Mouse (Mus musculus) forebrain, embryonic 12.5 days (tissue): ENCODE measurements at regions not wholly inside any gene's neighbourhood (a gene's known extent, or its start where the extent isn't known, plus 50 kb on each side); places are given as distances from the start of the nearest gene placed in this dataset.
"Not testable (repeated sequence)": the region's sequence is repeated elsewhere in the genome, so short reads cannot be mapped to it uniquely, and the experiment has no call there.

Experiments used
- ATAC-seq: fragments of 200-750 bp; cut with Nextera tagmentation; 2 replicates; pipeline ENCODE4 v1.8.0; 2017; ENCODE audit warnings: moderate TSS enrichment; ENCODE audit not compliant: low FRiP score
- H3K27ac ChIP-seq: fragments of 300-500 bp; sonication (generic); 2 replicates; pipeline ENCODE4 v1.5.1; 2016; ENCODE audit warnings: mild to moderate bottlenecking
- H3K27me3 ChIP-seq: fragments of 300-500 bp; sonication (generic); 2 replicates; pipeline ENCODE4 v1.6.1; 2016; ENCODE audit warnings: mild to moderate bottlenecking
- H3K36me3 ChIP-seq: fragments of 300-500 bp; sonication (generic); replicated peaks from 2 replicates; pipeline ENCODE4 v1.6.1; 2016; ENCODE audit warnings: mild to moderate bottlenecking
- H3K4me1 ChIP-seq: fragments of 300-500 bp; sonication (generic); 2 replicates; pipeline ENCODE4 v1.6.1; 2016
- H3K4me2 ChIP-seq: fragments of 300-500 bp; sonication (generic); 2 replicates; pipeline ENCODE4 v1.6.1; 2016; ENCODE audit warnings: mild to moderate bottlenecking, moderate library complexity
- H3K4me3 ChIP-seq: fragments of 300-500 bp; sonication (generic); replicated peaks from 2 replicates; pipeline ENCODE4 v1.5.1; 2016; ENCODE audit warnings: mild to moderate bottlenecking
- H3K9ac ChIP-seq: fragments of 300-500 bp; sonication (generic); 2 replicates; pipeline ENCODE4 v1.6.1; 2016; ENCODE audit warnings: mild to moderate bottlenecking
- H3K9me3 ChIP-seq: fragments of 300-500 bp; sonication (generic); 2 replicates; pipeline ENCODE4 v1.6.1; 2016
- WGBS: fragments of 180-500 bp; shearing (Covaris S2); methylation state at CpG from one replicate; pipeline ENCODE4 v1.1.7; 2016; 5-methylcytosine and 5-hydroxymethylcytosine counted together

DNA sequence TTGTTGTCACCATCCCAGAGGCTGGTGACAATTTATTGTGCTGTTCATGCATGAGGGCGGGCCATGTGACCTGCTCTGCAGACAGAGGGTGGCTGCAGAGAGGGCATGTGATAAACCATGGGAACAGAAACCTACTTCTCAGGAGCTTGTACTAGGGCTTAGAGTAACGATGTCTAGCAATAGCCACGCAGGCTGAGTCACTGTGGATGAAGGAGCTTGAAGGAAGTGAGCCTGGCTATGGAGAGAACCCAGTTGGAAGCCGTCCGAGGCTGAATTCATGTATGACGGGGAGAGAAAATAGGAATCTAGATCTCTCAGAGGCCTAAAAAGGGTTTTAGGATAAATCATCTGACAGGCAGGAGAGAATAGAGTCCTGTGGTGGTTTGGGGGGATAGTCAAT, 988.0 kb downstream of the 4930447A16Rik start:
- Histone ChIP-seq H3K9me3 (no peaks in the 10 kb centered on the region), H3K4me3 (no peak overlapping the region), H3K27ac (no peak overlapping the region), H3K4me1 (no peaks in the 10 kb centered on the region), H3K4me2 (no peak overlapping the region), H3K9ac (no peak overlapping the region), H3K36me3 (no peaks in the 10 kb centered on the region), H3K27me3 (no peaks in the 10 kb centered on the region)
- ATAC-seq: no peak
- WGBS: 93% methylated on average over 6 of the region's 6 CpGs

DNA sequence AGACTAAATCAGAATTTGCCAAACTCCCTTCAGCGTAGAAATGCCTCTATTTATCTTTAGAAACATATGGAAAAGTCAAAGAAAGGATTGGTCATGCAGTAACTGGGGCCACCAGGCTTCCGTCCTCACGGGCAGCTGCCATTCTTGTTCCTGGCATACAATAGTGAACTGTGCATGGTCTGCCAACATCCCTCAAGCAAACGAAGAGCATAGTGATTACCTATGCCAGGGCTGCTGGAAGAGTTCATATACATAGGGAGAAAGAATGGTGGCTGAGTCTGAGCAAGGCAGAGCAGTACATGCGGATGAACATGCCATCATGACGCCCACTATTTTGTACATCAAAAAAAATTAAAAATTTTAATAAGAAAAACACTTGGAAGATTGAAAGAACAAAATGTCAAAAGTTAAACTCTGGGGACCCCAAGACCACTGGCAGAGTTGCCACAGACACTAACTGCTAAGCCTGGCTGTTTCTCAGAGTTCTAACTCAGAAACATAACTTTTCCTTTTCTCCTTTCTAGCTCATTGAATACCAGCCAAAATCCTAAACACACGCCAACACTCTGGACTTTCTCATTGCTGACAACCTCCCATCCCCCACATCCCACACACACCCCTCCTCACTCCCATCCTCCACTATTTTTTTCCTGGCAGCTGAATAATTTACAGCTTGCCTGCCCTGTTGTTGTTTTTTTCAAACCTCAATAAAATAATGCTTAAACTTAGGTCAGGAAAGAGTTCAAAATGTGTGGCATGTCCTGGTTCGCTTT, 989.1 kb downstream of the 4930447A16Rik start:
- no peak overlapping the region for H3K27ac ChIP-seq
- no peak for ATAC-seq
- H3K4me2 ChIP-seq: no peak overlapping the region
- H3K4me1 ChIP-seq: no peaks in the 10 kb centered on the region
- H3K27me3 ChIP-seq: no peaks in the 10 kb centered on the region
- H3K9me3 ChIP-seq: no peaks in the 10 kb centered on the region
- H3K9ac ChIP-seq: no peak overlapping the region
- WGBS: 82% methylated on average over 8 of the region's 8 CpGs
- H3K36me3 ChIP-seq: no peaks in the 10 kb centered on the region
- H3K4me3 ChIP-seq: no peak overlapping the region

DNA sequence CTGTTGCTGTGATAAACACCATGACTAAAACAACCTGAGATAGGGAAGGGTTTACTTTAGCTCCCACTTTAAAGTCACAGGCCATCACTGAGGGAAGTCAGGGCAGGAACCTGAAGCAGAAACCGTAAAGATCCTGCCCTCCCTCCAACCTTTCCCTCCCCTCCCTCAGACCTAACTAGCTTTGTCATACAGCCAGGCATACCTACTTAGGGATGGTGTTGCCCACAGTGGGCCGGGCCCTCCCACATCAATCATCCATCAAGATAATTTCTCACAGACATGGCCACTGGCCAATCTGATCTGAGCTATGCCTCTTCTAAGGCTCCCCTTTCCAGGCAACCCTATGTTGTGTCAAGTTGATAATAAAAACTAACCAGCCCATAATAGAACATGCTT, 989.7 kb downstream of the 4930447A16Rik start:
- 77% methylated on average over 2 of the region's 2 CpGs for WGBS
- Histone ChIP-seq H3K27ac (no peak overlapping the region), H3K9ac (no peak overlapping the region), H3K9me3 (no peaks in the 10 kb centered on the region), H3K4me2 (no peak overlapping the region), H3K36me3 (no peaks in the 10 kb centered on the region), H3K27me3 (no peaks in the 10 kb centered on the region), H3K4me1 (no peaks in the 10 kb centered on the region), H3K4me3 (no peak overlapping the region)
- no peak for ATAC-seq

DNA sequence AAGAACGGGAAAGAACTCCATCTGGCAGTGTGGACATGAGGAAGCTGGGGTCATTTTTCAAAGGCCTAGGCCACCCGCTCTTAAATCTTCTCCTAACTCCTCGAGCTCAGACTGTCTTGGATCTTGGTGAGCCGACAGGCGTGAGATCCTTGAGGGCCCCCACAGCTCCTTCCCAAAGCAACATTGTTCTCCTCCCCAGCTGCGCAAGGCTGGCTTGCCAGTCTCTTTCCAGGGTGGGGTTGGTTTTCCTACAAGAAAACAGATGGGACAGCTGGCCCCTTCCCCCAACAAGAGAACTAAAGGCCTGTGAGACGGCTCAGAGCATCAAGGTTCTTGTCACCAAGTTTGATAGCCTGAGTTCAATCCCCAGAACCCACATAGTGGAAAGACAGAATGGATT, 994.3 kb downstream of the 4930447A16Rik start:
- H3K4me1 ChIP-seq: peaks cover 2% of the 10 kb centered on the region; the same call in 1 of the 2 replicates

DNA sequence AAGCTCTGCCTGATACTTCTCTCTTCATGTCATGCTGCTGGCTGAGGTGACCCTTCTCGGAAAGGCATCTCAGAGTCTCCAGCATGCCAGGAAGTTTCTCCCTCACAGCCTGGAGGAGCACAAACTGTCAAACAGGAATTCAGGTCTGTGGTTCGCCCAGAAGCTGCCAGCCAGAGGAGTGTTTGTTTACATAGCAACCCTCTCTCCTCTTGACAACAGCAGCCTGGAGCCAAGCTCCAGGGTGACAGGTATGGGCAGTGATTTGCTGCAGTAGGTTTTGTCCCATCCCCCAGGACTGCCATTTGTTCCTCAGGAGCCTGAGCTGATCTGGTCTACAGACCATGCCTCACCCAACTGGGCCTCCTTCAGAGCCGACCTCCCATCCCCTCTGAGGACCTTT, 995.4 kb downstream of the 4930447A16Rik start:
- 58% methylated on average over 3 of the region's 3 CpGs for WGBS
- 0 out of 2 replicates have a peak, but pooled peaks cover 3% of the 10 kb centered on the region for H3K27me3 ChIP-seq
- H3K4me3 ChIP-seq: no peak overlapping the region
- H3K36me3 ChIP-seq: no peaks in the 10 kb centered on the region
- no peak overlapping the region for H3K9ac ChIP-seq
- no peak for ATAC-seq
- no peak overlapping the region for H3K4me2 ChIP-seq
- H3K9me3 ChIP-seq: no peaks in the 10 kb centered on the region
- peaks cover 2% of the 10 kb centered on the region; the same call in 1 of the 2 replicates for H3K4me1 ChIP-seq
- H3K27ac ChIP-seq: no peak overlapping the region

More for the DNA sequence above, 994.3 kb downstream of the 4930447A16Rik start:
- Histone ChIP-seq H3K36me3 (no peaks in the 10 kb centered on the region), H3K9me3 (no peaks in the 10 kb centered on the region), H3K4me3 (no peak overlapping the region), H3K27ac (no peak overlapping the region), H3K4me2 (no peak overlapping the region), H3K9ac (no peak overlapping the region), H3K27me3 (0 out of 2 replicates have a peak, but pooled peaks cover 3% of the 10 kb centered on the region)
- WGBS: 83% methylated on average over 7 of the region's 7 CpGs
- no peak for ATAC-seq

DNA sequence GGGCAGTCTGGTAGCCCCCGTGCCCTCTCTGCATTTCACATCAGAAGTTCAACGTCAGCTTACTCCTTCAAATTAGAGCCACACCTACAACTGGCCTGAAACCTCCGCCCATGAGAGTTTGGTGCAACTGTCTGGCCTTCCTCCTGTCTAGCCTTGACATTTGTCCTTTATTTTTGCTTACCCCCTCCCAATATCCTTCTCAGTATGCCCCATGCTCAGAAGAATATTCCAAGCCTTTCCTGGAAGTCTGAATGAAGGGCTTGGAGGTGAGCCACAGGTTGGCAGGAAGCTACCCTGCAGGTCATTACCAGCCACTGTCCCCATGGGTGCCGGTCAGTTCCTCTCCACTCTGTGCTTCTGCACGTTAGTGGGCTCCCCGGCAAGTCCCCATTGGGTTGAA, 997.4 kb downstream of the 4930447A16Rik start:
- Histone ChIP-seq H3K4me3 (no peak overlapping the region), H3K36me3 (no peaks in the 10 kb centered on the region), H3K4me1 (peaks cover 2% of the 10 kb centered on the region; the same call in 1 of the 2 replicates), H3K27me3 (0 out of 2 replicates have a peak, but pooled peaks cover 3% of the 10 kb centered on the region), H3K4me2 (no peak overlapping the region), H3K9ac (no peak overlapping the region), H3K9me3 (no peaks in the 10 kb centered on the region), H3K27ac (no peak overlapping the region)
- no peak for ATAC-seq
- 85% methylated on average over 6 of the region's 6 CpGs for WGBS

DNA sequence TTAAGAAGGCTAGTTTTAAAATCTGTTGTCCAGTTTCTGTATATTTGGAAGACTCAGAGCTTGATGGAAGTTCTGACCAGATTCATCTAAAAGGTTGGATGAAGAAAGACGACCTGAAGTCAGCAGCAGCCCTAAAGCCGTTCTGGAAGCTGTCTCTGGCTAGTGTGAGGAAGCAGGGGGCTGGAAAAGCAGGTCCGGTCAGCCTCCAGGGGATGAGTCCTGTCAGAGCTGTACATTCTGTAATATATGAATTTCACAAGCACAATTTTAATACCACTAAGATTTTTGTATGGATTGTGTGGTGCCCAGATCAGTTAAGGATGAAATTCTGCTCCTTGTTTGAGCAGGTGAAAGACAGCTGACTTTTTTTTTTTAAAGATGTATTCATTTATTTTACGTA, 1000.2 kb downstream of the 4930447A16Rik start:
- Histone ChIP-seq H3K9ac (no peak overlapping the region), H3K36me3 (no peaks in the 10 kb centered on the region), H3K4me1 (peaks cover under 1% of the 10 kb centered on the region; the same call in 1 of the 2 replicates), H3K4me3 (no peak overlapping the region), H3K27ac (no peak overlapping the region), H3K27me3 (0 out of 2 replicates have a peak, but pooled peaks cover 3% of the 10 kb centered on the region), H3K4me2 (no peak overlapping the region), H3K9me3 (no peaks in the 10 kb centered on the region)
- no peak for ATAC-seq
- WGBS: 87% methylated on average over 4 of the region's 4 CpGs

DNA sequence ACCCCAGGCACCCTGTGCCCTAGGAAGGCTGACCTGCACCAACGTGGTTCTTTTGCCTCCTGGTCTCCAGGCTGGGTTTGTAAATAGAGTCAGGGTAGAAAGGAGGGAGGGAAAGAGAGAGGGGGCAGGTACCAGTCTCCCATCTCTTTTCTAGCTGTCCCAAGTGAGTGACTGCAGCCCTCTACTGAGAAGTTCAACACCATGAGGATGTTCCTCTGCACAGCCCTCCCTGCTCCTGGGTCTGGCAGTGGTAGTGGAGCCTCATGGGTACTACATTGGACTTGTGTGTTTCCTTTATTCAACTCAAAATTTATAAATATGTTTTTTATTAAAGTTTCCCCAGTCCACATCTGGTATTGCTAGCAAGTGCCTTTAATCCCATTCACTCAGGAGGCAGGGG, 1002.6 kb downstream of the 4930447A16Rik start:
- no peak overlapping the region for H3K9ac ChIP-seq
- H3K4me2 ChIP-seq: no peak overlapping the region
- H3K27me3 ChIP-seq: 0 out of 2 replicates have a peak, but pooled peaks cover 3% of the 10 kb centered on the region
- H3K4me1 ChIP-seq: no peaks in the 10 kb centered on the region
- ATAC-seq: no peak
- H3K9me3 ChIP-seq: no peaks in the 10 kb centered on the region
- H3K27ac ChIP-seq: no peak overlapping the region
- WGBS: 59% methylated on average over 1 of the region's 1 CpGs
- H3K36me3 ChIP-seq: no peaks in the 10 kb centered on the region
- no peak overlapping the region for H3K4me3 ChIP-seq

DNA sequence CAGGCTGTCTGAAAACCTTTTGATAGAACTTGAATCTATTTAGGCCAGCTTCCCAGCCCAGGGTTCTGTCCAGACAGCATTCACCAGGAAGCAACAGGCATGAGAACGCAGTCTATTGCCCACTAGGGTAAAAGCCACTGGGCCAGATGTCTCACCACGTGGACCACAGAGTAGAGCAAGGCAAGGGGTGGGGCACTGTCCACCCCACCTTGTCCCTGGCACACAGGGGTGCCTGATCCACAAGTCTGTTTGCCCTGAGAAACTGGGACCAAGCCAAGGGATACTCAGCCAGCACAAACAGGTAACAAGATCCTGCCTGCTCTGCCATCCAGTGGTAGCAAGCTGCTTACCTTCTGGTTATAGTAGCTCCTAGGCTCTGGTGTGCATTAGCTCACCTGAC, 1006.3 kb downstream of the 4930447A16Rik start:
- Histone ChIP-seq H3K27ac (no peak overlapping the region), H3K4me2 (no peak overlapping the region), H3K4me3 (no peak overlapping the region), H3K27me3 (no peaks in the 10 kb centered on the region), H3K9me3 (0 out of 2 replicates have a peak, but pooled peaks cover 5% of the 10 kb centered on the region), H3K4me1 (no peaks in the 10 kb centered on the region), H3K9ac (no peak overlapping the region), H3K36me3 (no peaks in the 10 kb centered on the region)
- ATAC-seq: no peak
- WGBS: 77% methylated on average over 2 of the region's 2 CpGs

DNA sequence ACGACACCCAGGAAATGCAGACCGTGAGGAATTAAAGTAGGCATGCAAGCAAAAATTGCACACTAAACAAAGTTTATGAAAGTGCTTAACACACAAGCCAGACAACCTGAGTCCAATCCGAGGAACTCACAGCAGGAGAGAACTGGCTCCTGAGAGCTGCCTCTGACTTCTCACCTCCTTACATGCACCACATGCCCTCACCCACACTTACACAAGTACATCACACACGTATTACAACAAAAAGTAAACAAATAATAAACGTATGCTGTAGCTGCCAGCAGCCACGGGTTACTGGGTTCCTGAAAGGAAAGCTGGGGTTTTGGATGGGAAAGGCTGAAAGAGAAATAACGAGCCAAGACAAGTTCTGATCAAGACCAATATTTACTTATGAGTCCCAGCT, 1008.0 kb downstream of the 4930447A16Rik start:
- Histone ChIP-seq H3K4me1 (no peaks in the 10 kb centered on the region), H3K27ac (no peak overlapping the region), H3K27me3 (no peaks in the 10 kb centered on the region), H3K4me3 (no peak overlapping the region), H3K4me2 (no peak overlapping the region), H3K36me3 (no peaks in the 10 kb centered on the region), H3K9ac (no peak overlapping the region), H3K9me3 (0 out of 2 replicates have a peak, but pooled peaks cover 5% of the 10 kb centered on the region)
- WGBS: 90% methylated on average over 7 of the region's 7 CpGs
- no peak for ATAC-seq

DNA sequence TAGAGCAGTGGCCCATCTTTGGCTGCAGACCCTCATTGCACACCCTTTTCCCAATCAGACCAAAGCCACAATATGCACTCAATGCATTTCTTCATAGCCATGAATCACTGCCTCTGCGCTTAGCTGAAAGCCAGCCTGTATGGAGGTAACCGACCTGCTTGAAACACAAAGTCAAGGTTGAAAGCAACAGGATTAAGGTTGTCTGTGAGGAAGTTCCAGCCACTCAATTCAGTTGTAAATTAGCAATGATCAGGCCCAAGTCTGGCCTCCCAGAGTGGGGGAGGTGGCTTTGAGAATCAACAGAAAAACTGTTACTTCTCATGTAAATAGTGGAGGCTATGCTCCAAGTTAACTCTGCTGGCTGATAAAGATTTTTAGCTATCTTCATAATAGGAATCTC, 1008.9 kb downstream of the 4930447A16Rik start:
- H3K4me1 ChIP-seq, H3K4me2 ChIP-seq, H3K27ac ChIP-seq, H3K4me3 ChIP-seq, H3K27me3 ChIP-seq, H3K9me3 ChIP-seq, ATAC-seq, H3K9ac ChIP-seq, H3K36me3 ChIP-seq: not testable (repeated sequence)
- 95% methylated on average over 2 of the region's 2 CpGs for WGBS
